Mouse (Mus musculus): ENCODE results near the gene Zfp775. TPM values are rescaled to one million over a fixed set of nuclear protein-coding genes. Genes with fewer than 3 reads are reported as not detected.

The Zfp775 gene
- total and polyA plus RNA-seq, 3 experiments = 6.2 to 12.9 (median 11.8) TPM

DNA sequence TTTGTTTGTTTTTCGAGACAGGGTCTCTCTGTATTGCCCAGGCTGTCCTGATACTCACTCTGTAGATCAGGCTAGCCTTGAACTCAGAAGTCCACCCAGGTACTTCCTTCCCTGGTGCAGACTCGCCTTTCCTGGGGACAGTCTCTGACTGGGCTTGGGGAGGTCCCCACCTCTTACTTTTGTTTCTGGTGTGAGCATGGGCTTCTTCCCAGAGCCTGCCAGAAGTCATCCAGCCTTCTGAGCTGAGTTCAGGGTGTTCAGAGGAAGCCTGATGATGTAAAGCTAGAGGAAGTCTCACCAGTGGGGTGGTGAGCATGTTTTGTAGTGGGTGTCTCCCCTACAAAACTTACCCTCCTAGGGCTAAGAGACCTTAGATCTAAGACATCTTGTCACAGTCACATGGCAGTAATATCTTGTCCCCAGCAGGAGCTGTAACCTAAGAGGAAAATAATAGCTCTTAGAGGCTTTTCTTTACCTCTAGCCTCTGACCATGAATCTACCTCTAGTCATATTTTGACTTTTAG lies 67.6 kb downstream of the Zfp775 start:
- Histone ChIP-seq H3K36me3 (ENCODE audit: control insufficient read depth, insufficient read depth, low read length) (no peaks in the 10 kb centered on the region), H3K4me3 (no peak overlapping the region), H3K4me1 (ENCODE audit: control insufficient read depth, insufficient read depth, low read length) (no peaks in the 10 kb centered on the region), H3K79me2 (replicated peaks; ENCODE audit: control insufficient read depth, insufficient read depth, low read length) (no peaks in the 10 kb centered on the region), H3K27ac (no peak overlapping the region), H3K27me3 (ENCODE audit: control insufficient read depth, insufficient read depth, low read length) (no peaks in the 10 kb centered on the region), H3K9ac (ENCODE audit: low read depth, low read length) (no peak overlapping the region)
- DNase-seq = no peak
- intact Hi-C loops (cut with DNase I) = no loop called here
- TF ChIP-seq POLR2A (IDR thresholded peaks at IDR 0.05; ENCODE audit: insufficient read depth, low read depth, low read length) (no peak), CTCF (IDR thresholded peaks at IDR 0.05) (no peak), EP300 (IDR thresholded peaks at IDR 0.05; ENCODE audit: insufficient read depth, low read depth, low read length) (no peak)
- WGBS = 52% methylated on average over 2 of the region's 2 CpGs

Other genes with a start within 250 kb of the Zfp775 start
- 10 to 100 TPM; 16.1 to 21.0 TPM for gene Krba1, start 206.5 kb upstream of the Zfp775 start, total RNA-seq (2021)
- 20.6 and 23.8 TPM in 2 replicates for gene Krba1, start 206.5 kb upstream of the Zfp775 start, polyA plus RNA-seq (2012; rRNA removed)
- 10 to 100 TPM in 1 of 2 experiments, 1 to 10 TPM in 1; 9.7 to 11.8 TPM for gene Zfp467, start 156.2 kb upstream of the Zfp775 start, total RNA-seq (2021)
- 11.0 and 13.0 TPM in 2 replicates for gene Zfp467, start 156.2 kb upstream of the Zfp775 start, polyA plus RNA-seq (2012; rRNA removed)
- under 1 TPM; 0.18 to 0.47 TPM for gene Sspo, start 153.8 kb upstream of the Zfp775 start, total RNA-seq (2021)
- 0.85 and 1.7 TPM in 2 replicates for gene Sspo, start 153.8 kb upstream of the Zfp775 start, polyA plus RNA-seq (2012; rRNA removed)
- 10 to 100 TPM; 17.8 to 18.1 TPM for gene Atp6v0e2, start 64.4 kb upstream of the Zfp775 start, total RNA-seq (2021)
- gene Atp6v0e2, start 64.4 kb upstream of the Zfp775 start, polyA plus RNA-seq (2012; rRNA removed) = 18.5 and 24.3 TPM in 2 replicates
- 10 to 100 TPM; 14.9 to 16.6 TPM for gene Lrrc61, start 47.3 kb upstream of the Zfp775 start, total RNA-seq (2021)
- gene Lrrc61, start 47.3 kb upstream of the Zfp775 start, polyA plus RNA-seq (2012; rRNA removed) = 13.9 and 19.8 TPM in 2 replicates
- 10 to 100 TPM; 70.9 to 82.4 TPM for gene Rarres2, start 29.3 kb upstream of the Zfp775 start, total RNA-seq (2021)
- 93.7 and 99.3 TPM in 2 replicates for gene Rarres2, start 29.3 kb upstream of the Zfp775 start, polyA plus RNA-seq (2012; rRNA removed)
- not detected for gene Gm45021, start 12.5 kb upstream of the Zfp775 start, total RNA-seq (2021)
- not detected in 2 replicates for gene Gm45021, start 12.5 kb upstream of the Zfp775 start, polyA plus RNA-seq (2012; rRNA removed)
- 10 to 100 TPM; 30.0 to 33.2 TPM for gene Repin1, start 8.2 kb upstream of the Zfp775 start, total RNA-seq (2021)
- 27.7 and 33.1 TPM in 2 replicates for gene Repin1, start 8.2 kb upstream of the Zfp775 start, polyA plus RNA-seq (2012; rRNA removed)
- gene Gm44965, start 8.1 kb upstream of the Zfp775 start, total RNA-seq (2021) = not detected
- gene Gm44965, start 8.1 kb upstream of the Zfp775 start, polyA plus RNA-seq (2012; rRNA removed) = not detected in 2 replicates
- under 1 TPM; 0.16 to 0.29 TPM for gene AI854703, start 24.7 kb downstream of the Zfp775 start, total RNA-seq (2021)
- gene AI854703, start 24.7 kb downstream of the Zfp775 start, polyA plus RNA-seq (2012; rRNA removed) = 0.68 and 1.1 TPM in 2 replicates
- 1 to 10 TPM; 7.1 to 7.6 TPM for gene Gimap8, start 45.2 kb downstream of the Zfp775 start, total RNA-seq (2021)
- gene Gimap8, start 45.2 kb downstream of the Zfp775 start, polyA plus RNA-seq (2012; rRNA removed) = 4.1 and 7.3 TPM in 2 replicates
- gene Gimap9, start 74.1 kb downstream of the Zfp775 start, total RNA-seq (2021) = 1 to 10 TPM; 3.1 to 3.4 TPM
- gene Gimap9, start 74.1 kb downstream of the Zfp775 start, polyA plus RNA-seq (2012; rRNA removed) = 1.8 and 3.7 TPM in 2 replicates
- gene Gimap4, start 82.5 kb downstream of the Zfp775 start, total RNA-seq (2021) = 10 to 100 TPM; 22.4 to 25.3 TPM
- gene Gimap4, start 82.5 kb downstream of the Zfp775 start, polyA plus RNA-seq (2012; rRNA removed) = 28.1 and 42.1 TPM in 2 replicates
- 10 to 100 TPM; 34.3 to 38.1 TPM for gene Gimap6, start 106.2 kb downstream of the Zfp775 start, total RNA-seq (2021)
- 19.2 and 28.6 TPM in 2 replicates for gene Gimap6, start 106.2 kb downstream of the Zfp775 start, polyA plus RNA-seq (2012; rRNA removed)
- gene Gm28053, start 116.5 kb downstream of the Zfp775 start, total RNA-seq (2021) = 1 to 10 TPM; 3.4 to 5.6 TPM
- not detected in 2 replicates for gene Gm28053, start 116.5 kb downstream of the Zfp775 start, polyA plus RNA-seq (2012; rRNA removed)
- gene Gimap7, start 116.6 kb downstream of the Zfp775 start, total RNA-seq (2021) = under 1 TPM in 1 of 2 experiments, not detected in 1; 0.77 TPM
- gene Gimap7, start 116.6 kb downstream of the Zfp775 start, polyA plus RNA-seq (2012; rRNA removed) = 0.29 and 0.70 TPM in 2 replicates
- 1 to 10 TPM; 8.9 to 9.4 TPM for gene Gimap1, start 137.0 kb downstream of the Zfp775 start, total RNA-seq (2021)
- gene Gimap1, start 137.0 kb downstream of the Zfp775 start, polyA plus RNA-seq (2012; rRNA removed) = 5.9 and 6.6 TPM in 2 replicates
- gene Gimap5, start 144.1 kb downstream of the Zfp775 start, total RNA-seq (2021) = 1 to 10 TPM; 4.6 to 5.1 TPM
- 6.2 and 6.6 TPM in 2 replicates for gene Gimap5, start 144.1 kb downstream of the Zfp775 start, polyA plus RNA-seq (2012; rRNA removed)
- 1 to 10 TPM; 1.0 to 1.5 TPM for gene Gimap3, start 168.8 kb downstream of the Zfp775 start, total RNA-seq (2021)
- 3.0 and 4.8 TPM in 2 replicates for gene Gimap3, start 168.8 kb downstream of the Zfp775 start, polyA plus RNA-seq (2012; rRNA removed)
- 10 to 100 TPM; 17.0 to 22.0 TPM for gene Tmem176a, start 238.9 kb downstream of the Zfp775 start, total RNA-seq (2021)
- gene Tmem176a, start 238.9 kb downstream of the Zfp775 start, polyA plus RNA-seq (2012; rRNA removed) = 19.3 and 28.1 TPM in 2 replicates
- gene Tmem176b, start 239.4 kb downstream of the Zfp775 start, total RNA-seq (2021) = 10 to 100 TPM; 41.6 to 53.0 TPM
- 104 and 108 TPM in 2 replicates for gene Tmem176b, start 239.4 kb downstream of the Zfp775 start, polyA plus RNA-seq (2012; rRNA removed)